Mouse (Mus musculus) CH12.LX (cell line): ENCODE results near the gene Fam234b.

Source experiments
- CTCF ChIP-seq, 2 experiments: IDR thresholded peaks in 1 of 2; conservative IDR thresholded peaks in 1 of 2; 2 replicates each; pipeline ENCODE4 v1.5.1; 2011 to 2012; ENCODE audit warnings: low read depth in 2 of 2, low read length in 2 of 2, improper control_type of control experiment in 1 of 2, inconsistent platforms in 1 of 2, mild to moderate bottlenecking in 1 of 2, moderate library complexity in 1 of 2
- E2F4 ChIP-seq: IDR thresholded peaks from 2 replicates; pipeline ENCODE4 v1.6.1; 2011; ENCODE audit warnings: low read depth, low read length, improper control_type of control experiment; ENCODE audit not compliant: insufficient replicate concordance
- MEF2A ChIP-seq: IDR thresholded peaks from 2 replicates; pipeline ENCODE4 v1.6.1; 2014; ENCODE audit warnings: low read depth, mild to moderate bottlenecking, inconsistent platforms, low read length, improper control_type of control experiment, borderline replicate concordance
- NELFE ChIP-seq: IDR thresholded peaks from 2 replicates; pipeline ENCODE4 v1.6.1; 2011; ENCODE audit warnings: low read depth, low read length, improper control_type of control experiment
- NRF1 ChIP-seq: IDR thresholded peaks from 2 replicates; pipeline ENCODE4 v1.6.1; 2014; ENCODE audit warnings: low read depth, mild to moderate bottlenecking, inconsistent platforms, low read length, improper control_type of control experiment, moderate library complexity
- POLR2A ChIP-seq: IDR thresholded peaks from 2 replicates; pipeline ENCODE4 v1.6.1; 2011; ENCODE audit warnings: low read depth, mild to moderate bottlenecking, improper control_type of control experiment, low read length
- RCOR1 ChIP-seq: conservative IDR thresholded peaks from 2 replicates; pipeline ENCODE4 v1.6.1; 2012; ENCODE audit warnings: low read depth, mild to moderate bottlenecking, inconsistent platforms, low read length, improper control_type of control experiment
- SIN3A ChIP-seq: IDR thresholded peaks from 2 replicates; pipeline ENCODE4 v1.6.1; 2012; ENCODE audit warnings: low read length, improper control_type of control experiment, inconsistent platforms

DNA sequence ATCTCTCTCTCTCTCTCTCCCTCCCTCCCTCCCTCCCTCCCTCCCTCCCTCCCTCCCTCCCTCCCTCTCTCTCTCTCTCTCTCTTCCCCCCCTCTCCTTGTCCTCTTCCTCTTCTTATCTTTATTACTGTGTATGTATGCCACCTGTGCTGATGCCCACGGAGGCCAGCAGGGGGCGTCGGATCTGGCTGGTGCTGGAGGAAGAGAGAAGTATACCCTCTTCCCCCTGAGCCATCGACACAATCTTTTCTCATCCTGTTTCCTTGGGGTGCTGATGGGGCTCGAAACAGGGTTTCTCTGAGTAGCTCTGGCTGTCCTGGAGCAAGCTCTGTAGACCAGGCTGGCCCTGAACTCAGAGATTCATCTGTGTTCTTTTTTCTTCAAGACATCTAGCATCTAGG lies 14.9 kb upstream of the Fam234b start:
- TF ChIP-seq NELFE (no peak), CTCF (conservative IDR thresholded peaks at IDR 0.05 in 1 of 2, IDR thresholded peaks at IDR 0.05 in 1 of 2; ENCODE audit: low read depth in 2 of 2, low read length in 2 of 2) (peak in 1 of 2 experiments; percentile 27; a peak in 2 of 4 replicates), RCOR1 (no peak), MEF2A (no peak), NRF1 (no peak), SIN3A (no peak), E2F4 (no peak), POLR2A (no peak)
